Mouse (Mus musculus) kidney, adult 2 months (tissue): Measurements from ENCODE around the gene Nt5c. TPM values are rescaled to one million over a fixed set of nuclear protein-coding genes. Genes with fewer than 3 reads are reported as not detected.
"Not testable (repeated sequence)": the region's sequence is repeated elsewhere in the genome, so short reads cannot be mapped to it uniquely, and the experiment has no call there.

Source experiments
- DNase-seq: peaks from one replicate; pipeline ENCODE4 v3.0.0; 2021
- H3K27ac ChIP-seq: fragments of 200-500 bp; 2 replicates; pipeline ENCODE4 v1.5.1; 2012; ENCODE audit warnings: low read depth, low read length, control low read depth, inconsistent platforms; ENCODE audit not compliant: insufficient read depth
- H3K27me3 ChIP-seq: fragments of 200-500 bp; replicated peaks from 2 replicates; pipeline ENCODE4 v1.6.1; 2012; ENCODE audit warnings: mild to moderate bottlenecking, moderate library complexity, low read length, inconsistent platforms; ENCODE audit not compliant: control insufficient read depth, insufficient read depth
- H3K36me3 ChIP-seq: fragments of 200-500 bp; 2 replicates; pipeline ENCODE4 v1.6.1; 2012; ENCODE audit warnings: mild to moderate bottlenecking, moderate library complexity, low read length, inconsistent platforms; ENCODE audit not compliant: control insufficient read depth, insufficient read depth
- H3K4me1 ChIP-seq: fragments of 200-500 bp; 2 replicates; pipeline ENCODE4 v1.6.1; 2011; ENCODE audit warnings: low read length; ENCODE audit not compliant: control insufficient read depth, insufficient read depth
- H3K4me3 ChIP-seq: fragments of 200-500 bp; 2 replicates; pipeline ENCODE4 v1.5.1; 2011; ENCODE audit warnings: mild to moderate bottlenecking, low read depth, low read length, control low read depth; ENCODE audit not compliant: insufficient read depth
- CTCF ChIP-seq: fragments of 200-500 bp; conservative IDR thresholded peaks from 2 replicates; pipeline ENCODE4 v1.5.1; 2011; ENCODE audit warnings: low read depth, mild to moderate bottlenecking, control low read depth, low read length, moderate library complexity, mixed read lengths; ENCODE audit not compliant: insufficient read depth, insufficient read length
- POLR2A ChIP-seq: fragments of 200-500 bp; IDR thresholded peaks from one replicate; pipeline ENCODE4 v1.6.1; 2011; ENCODE audit warnings: low read depth, low read length, control low read depth
- WGBS: fragments of 180-500 bp; shearing (Covaris S2); methylation state at CpG from one replicate; pipeline ENCODE4 v1.1.7; 2018; 5-methylcytosine and 5-hydroxymethylcytosine counted together
- polyA plus RNA-seq: library from polyadenylated mRNA; depleted of rRNA; stranded (reverse); fragments of >200 nt; gene quantifications from 2 replicates; pipeline ENCODE4 v1.2.3, GENCODE M21; 2012

The Nt5c gene
- polyA plus RNA-seq, 1 experiment, result 50.5 TPM

GRCm38 (mm10) chr11:115510507-115510888 lies 18.8 kb upstream of the Nt5c start:
- no peaks in the 10 kb centered on the region for H3K27me3 ChIP-seq
- no peak for TF ChIP-seq POLR2A
- TF ChIP-seq CTCF, result no peak
- H3K36me3 ChIP-seq, result no peaks in the 10 kb centered on the region
- no peak overlapping the region for H3K4me3 ChIP-seq
- 90% methylated on average over 5 of the region's 5 CpGs for WGBS
- H3K27ac ChIP-seq, result no peak overlapping the region
- peaks cover 3% of the 10 kb centered on the region for H3K4me1 ChIP-seq
- no peak for DNase-seq

GRCm38 (mm10) chr11:115509773-115510506 lies 18.3 kb upstream of the Nt5c start:
- H3K4me3 ChIP-seq, result no peak overlapping the region
- DNase-seq, result no peak
- H3K27me3 ChIP-seq, result no peaks in the 10 kb centered on the region
- H3K4me1 ChIP-seq, result peaks cover 3% of the 10 kb centered on the region
- WGBS, result 65% methylated on average over 6 of the region's 6 CpGs
- H3K27ac ChIP-seq, result no peak overlapping the region
- no peaks in the 10 kb centered on the region for H3K36me3 ChIP-seq
- TF ChIP-seq CTCF (no peak), POLR2A (no peak)

- Histone ChIP-seq H3K36me3 (no peaks in the 10 kb centered on the region), H3K27ac (no peak overlapping the region), H3K4me3 (no peak overlapping the region), H3K4me1 (peaks cover 3% of the 10 kb centered on the region), H3K27me3 (no peaks in the 10 kb centered on the region)
- no peak for TF ChIP-seq POLR2A
- no peak for TF ChIP-seq CTCF
- no peak for DNase-seq
- WGBS, result 76% methylated on average over 2 of the region's 2 CpGs
Measured at GRCm38 (mm10) chr11:115508061-115508460, 16.4 kb upstream of the Nt5c start.

GRCm38 (mm10) chr11:115506586-115506985 lies 14.9 kb upstream of the Nt5c start:
- DNase-seq, result no peak
- no peaks in the 10 kb centered on the region for H3K4me1 ChIP-seq
- no peaks in the 10 kb centered on the region for H3K36me3 ChIP-seq
- H3K27ac ChIP-seq, result no peak overlapping the region
- 85% methylated on average over 3 of the region's 3 CpGs for WGBS
- TF ChIP-seq POLR2A, result no peak
- TF ChIP-seq CTCF, result no peak
- H3K4me3 ChIP-seq, result no peak overlapping the region
- H3K27me3 ChIP-seq, result no peaks in the 10 kb centered on the region

- no peak overlapping the region for H3K27ac ChIP-seq
- H3K4me1 ChIP-seq, result no peaks in the 10 kb centered on the region
- no peaks in the 10 kb centered on the region for H3K36me3 ChIP-seq
- no peak for TF ChIP-seq CTCF
- no peak for TF ChIP-seq POLR2A
- DNase-seq, result no peak
- no peak overlapping the region for H3K4me3 ChIP-seq
- H3K27me3 ChIP-seq, result no peaks in the 10 kb centered on the region
- WGBS, result 95% methylated on average over 6 of the region's 6 CpGs
Measured at GRCm38 (mm10) chr11:115502636-115503035, 11.0 kb upstream of the Nt5c start.

GRCm38 (mm10) chr11:115496559-115496958 lies 4.9 kb upstream of the Nt5c start:
- not testable (repeated sequence) for H3K27ac ChIP-seq, H3K36me3 ChIP-seq, DNase-seq, H3K4me3 ChIP-seq, H3K4me1 ChIP-seq, H3K27me3 ChIP-seq
- 90% methylated on average over 9 of the region's 9 CpGs for WGBS

GRCm38 (mm10) chr11:115492387-115492786 lies 725 bp upstream of the Nt5c start:
- TF ChIP-seq POLR2A, result no peak

More at GRCm38 (mm10) chr11:115492387-115492786, 725 bp upstream of the Nt5c start:
- no peaks in the 10 kb centered on the region; the same call in 1 of the 2 replicates for H3K4me1 ChIP-seq
- no peaks in the 10 kb centered on the region for H3K36me3 ChIP-seq
- DNase-seq, result no peak
- H3K27ac ChIP-seq, result no peak overlapping the region
- H3K4me3 ChIP-seq, result peak overlapping the region; percentile 77; the same call in 1 of the 2 replicates
- no peaks in the 10 kb centered on the region for H3K27me3 ChIP-seq
- 36% methylated on average over 6 of the region's 6 CpGs for WGBS
